Mouse (Mus musculus) kidney, adult 2 months (tissue): ENCODE data around the gene AI837181.

Experiments
- CTCF ChIP-seq: fragments of 200-500 bp; conservative IDR thresholded peaks from 2 replicates; pipeline ENCODE4 v1.5.1; 2011; ENCODE audit warnings: low read depth, mild to moderate bottlenecking, control low read depth, low read length, moderate library complexity, mixed read lengths; ENCODE audit not compliant: insufficient read depth, insufficient read length
- POLR2A ChIP-seq: fragments of 200-500 bp; IDR thresholded peaks from one replicate; pipeline ENCODE4 v1.6.1; 2011; ENCODE audit warnings: low read depth, low read length, control low read depth

DNA sequence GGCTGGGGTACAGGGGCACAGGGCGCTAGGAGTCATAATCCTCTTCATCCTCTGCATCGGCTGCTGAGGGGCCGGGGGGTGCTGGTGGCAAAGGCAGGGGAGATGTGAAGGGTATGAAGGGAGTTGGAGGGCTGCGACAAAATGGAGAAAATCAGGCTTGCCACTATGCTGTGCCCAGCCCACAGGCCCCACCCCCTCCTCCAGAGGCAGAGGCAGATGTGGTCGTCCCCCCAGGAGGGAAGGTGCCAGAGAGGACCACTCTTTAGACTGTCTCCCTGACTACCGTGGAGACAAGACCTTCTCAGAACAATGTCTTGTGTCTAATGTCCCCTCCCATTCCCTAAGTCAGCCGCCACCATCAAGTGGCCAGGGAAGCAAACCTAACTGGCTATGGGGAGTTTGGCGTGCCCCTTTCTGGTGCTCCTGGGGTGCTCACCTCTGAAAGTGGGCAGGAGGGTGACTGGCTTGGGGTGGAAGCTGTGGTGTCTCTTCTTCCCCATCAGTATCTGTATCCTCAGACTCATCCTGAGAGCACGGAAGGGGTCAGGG is 2.0 kb upstream of the AI837181 start:
- TF ChIP-seq CTCF (no peak), POLR2A (no peak)
